Mouse (Mus musculus) heart, embryonic 15.5 days (tissue): ENCODE data around the gene Simc1. TPM values are rescaled to one million over a fixed set of nuclear protein-coding genes. Genes with fewer than 3 reads are reported as not detected.

ENCODE experiments used
- ATAC-seq: fragments of 200-750 bp; cut with Nextera tagmentation; replicated peaks from 2 replicates; pipeline ENCODE4 v1.8.0; 2017; ENCODE audit warnings: low read depth, moderate TSS enrichment; ENCODE audit not compliant: insufficient number of reproducible peaks, insufficient read depth, low FRiP score
- H3K27ac ChIP-seq: fragments of 300-500 bp; sonication (generic); 2 replicates; pipeline ENCODE4 v1.5.1; 2015; ENCODE audit warnings: mild to moderate bottlenecking, inconsistent platforms
- H3K27me3 ChIP-seq: fragments of 300-500 bp; sonication (generic); 2 replicates; pipeline ENCODE4 v1.6.1; 2015; ENCODE audit warnings: inconsistent platforms
- H3K36me3 ChIP-seq: fragments of 300-500 bp; sonication (generic); 2 replicates; pipeline ENCODE4 v1.6.1; 2015; ENCODE audit warnings: mild to moderate bottlenecking, inconsistent platforms
- H3K4me1 ChIP-seq: fragments of 300-500 bp; sonication (generic); replicated peaks from 2 replicates; pipeline ENCODE4 v1.6.1; 2015; ENCODE audit warnings: inconsistent platforms
- H3K4me2 ChIP-seq: fragments of 300-500 bp; sonication (generic); 2 replicates; pipeline ENCODE4 v1.6.1; 2015; ENCODE audit warnings: inconsistent platforms, mild to moderate bottlenecking, moderate library complexity
- H3K4me3 ChIP-seq: fragments of 300-500 bp; sonication (generic); 2 replicates; pipeline ENCODE4 v1.5.1; 2015; ENCODE audit warnings: mild to moderate bottlenecking, inconsistent platforms
- H3K9ac ChIP-seq: fragments of 300-500 bp; sonication (generic); 2 replicates; pipeline ENCODE4 v1.6.1; 2015; ENCODE audit warnings: mild to moderate bottlenecking, inconsistent platforms
- H3K9me3 ChIP-seq: fragments of 300-500 bp; sonication (generic); replicated peaks from 2 replicates; pipeline ENCODE4 v1.6.1; 2016; ENCODE audit warnings: inconsistent platforms
- WGBS: fragments of 180-500 bp; shearing (Covaris S2); methylation state at CpG from one replicate; pipeline ENCODE4 v1.1.7; 2015; ENCODE audit warnings: mixed read lengths; 5-methylcytosine and 5-hydroxymethylcytosine counted together
- polyA plus RNA-seq: library from polyadenylated mRNA; unstranded; fragments of >200 nt; fragmentation: Nextera tagmentation; extraction: Ambion mirVana; gene quantifications from 2 replicates; pipeline ENCODE4 v1.2.1, GENCODE M21; 2015

Simc1 gene
- polyA plus RNA-seq, 1 experiment from 2014 or later, result 3.4 TPM

- ATAC-seq, result no peak
- 90% methylated on average over 9 of the region's 9 CpGs for WGBS
These were observed 52.6 kb downstream of the Simc1 start for GRCm38 (mm10) chr13:54556176-54556575.

GRCm38 (mm10) chr13:54556796-54557195 is 53.2 kb downstream of the Simc1 start:
- H3K27ac ChIP-seq, result no peak overlapping the region
- H3K36me3 ChIP-seq, result peaks cover 88% of the 10 kb centered on the region
- ATAC-seq, result no peak
- H3K9ac ChIP-seq, result no peak overlapping the region
- H3K4me3 ChIP-seq, result no peak overlapping the region
- 78% methylated on average over 3 of the region's 3 CpGs for WGBS
- no peaks in the 10 kb centered on the region for H3K9me3 ChIP-seq
- H3K4me2 ChIP-seq, result no peak overlapping the region
- no peaks in the 10 kb centered on the region for H3K4me1 ChIP-seq
- H3K27me3 ChIP-seq, result no peaks in the 10 kb centered on the region

More at GRCm38 (mm10) chr13:54556176-54556575, 52.6 kb downstream of the Simc1 start:
- H3K27ac ChIP-seq, result no peak overlapping the region
- no peak overlapping the region for H3K4me2 ChIP-seq
- no peaks in the 10 kb centered on the region for H3K27me3 ChIP-seq
- no peak overlapping the region for H3K9ac ChIP-seq
- H3K36me3 ChIP-seq, result peaks cover 89% of the 10 kb centered on the region
- no peaks in the 10 kb centered on the region for H3K4me1 ChIP-seq
- no peaks in the 10 kb centered on the region for H3K9me3 ChIP-seq
- no peak overlapping the region for H3K4me3 ChIP-seq

- Histone ChIP-seq H3K4me3 (no peak overlapping the region), H3K4me2 (no peak overlapping the region), H3K27me3 (no peaks in the 10 kb centered on the region), H3K27ac (no peak overlapping the region), H3K9ac (no peak overlapping the region), H3K36me3 (peaks cover 79% of the 10 kb centered on the region), H3K4me1 (no peaks in the 10 kb centered on the region), H3K9me3 (no peaks in the 10 kb centered on the region)
- ATAC-seq, result no peak
- whole genome bisulfite sequencing, result 93% methylated on average over 1 of the region's 1 CpGs
These were observed 54.1 kb downstream of the Simc1 start for GRCm38 (mm10) chr13:54557652-54558051.

GRCm38 (mm10) chr13:54559656-54560055 is 56.1 kb downstream of the Simc1 start:
- H3K9me3 ChIP-seq, result no peaks in the 10 kb centered on the region
- H3K4me2 ChIP-seq, result no peak overlapping the region
- 91% methylated on average over 2 of the region's 2 CpGs for WGBS
- peaks cover 9% of the 10 kb centered on the region for H3K4me1 ChIP-seq
- H3K27ac ChIP-seq, result no peak overlapping the region
- H3K4me3 ChIP-seq, result no peak overlapping the region
- no peaks in the 10 kb centered on the region for H3K27me3 ChIP-seq
- no peak for ATAC-seq
- peaks cover 62% of the 10 kb centered on the region for H3K36me3 ChIP-seq
- no peak overlapping the region for H3K9ac ChIP-seq

- 93% methylated on average over 7 of the region's 7 CpGs for WGBS
- Histone ChIP-seq H3K27me3 (no peaks in the 10 kb centered on the region), H3K4me3 (no peak overlapping the region), H3K27ac (no peak overlapping the region), H3K36me3 (peaks cover 58% of the 10 kb centered on the region), H3K4me2 (no peak overlapping the region), H3K9me3 (no peaks in the 10 kb centered on the region), H3K4me1 (peaks cover 12% of the 10 kb centered on the region), H3K9ac (no peak overlapping the region)
- no peak for ATAC-seq
These were observed 57.0 kb downstream of the Simc1 start for GRCm38 (mm10) chr13:54560608-54561007.

- Histone ChIP-seq H3K4me1 (peaks cover 14% of the 10 kb centered on the region), H3K36me3 (peaks cover 41% of the 10 kb centered on the region), H3K27me3 (no peaks in the 10 kb centered on the region), H3K9me3 (no peaks in the 10 kb centered on the region), H3K4me2 (no peak overlapping the region), H3K9ac (no peak overlapping the region), H3K27ac (no peak overlapping the region), H3K4me3 (no peak overlapping the region)
- no peak for ATAC-seq
- 70% methylated on average over 7 of the region's 7 CpGs for WGBS
These were observed 59.0 kb downstream of the Simc1 start for GRCm38 (mm10) chr13:54562562-54562961.

- peaks cover 22% of the 10 kb centered on the region for H3K36me3 ChIP-seq
- peaks cover 14% of the 10 kb centered on the region for H3K4me1 ChIP-seq
- H3K9ac ChIP-seq, result peak overlapping the region; percentile 94
- WGBS, result 11% methylated on average over 45 of the region's 45 CpGs
- H3K4me3 ChIP-seq, result peak overlapping the region; percentile 90
- H3K4me2 ChIP-seq, result peak overlapping the region; percentile 73
- peak; percentile 56 for ATAC-seq
- H3K9me3 ChIP-seq, result no peaks in the 10 kb centered on the region
- H3K27ac ChIP-seq, result peak overlapping the region; percentile 61
- no peaks in the 10 kb centered on the region for H3K27me3 ChIP-seq
These were observed 60.9 kb downstream of the Simc1 start for GRCm38 (mm10) chr13:54564232-54565200.

GRCm38 (mm10) chr13:54565201-54565581 is 61.6 kb downstream of the Simc1 start, which contains the start of gene 4833439L19Rik:
Gene 4833439L19Rik (minus strand): TSS chr13:54565435.
- WGBS, result 0% methylated on average over 27 of the region's 27 CpGs
- peaks cover 14% of the 10 kb centered on the region for H3K4me1 ChIP-seq
- peak within 1 kb of the TSS; percentile 90 for H3K4me3 ChIP-seq
- no peaks in the 10 kb centered on the region for H3K9me3 ChIP-seq
- ATAC-seq, result peak; percentile 92
- peaks cover 15% of the 10 kb centered on the region for H3K36me3 ChIP-seq
- no peaks in the 10 kb centered on the region for H3K27me3 ChIP-seq
- peak within 1 kb of the TSS; percentile 61 for H3K27ac ChIP-seq
- peak within 1 kb of the TSS; percentile 94 for H3K9ac ChIP-seq
- peak within 1 kb of the TSS; percentile 73 for H3K4me2 ChIP-seq

- H3K9ac ChIP-seq, result peak overlapping the region; percentile 94
- 48% methylated on average over 8 of the region's 8 CpGs for WGBS
- H3K4me1 ChIP-seq, result peaks cover 14% of the 10 kb centered on the region
- H3K4me2 ChIP-seq, result peak overlapping the region; percentile 73
- no peaks in the 10 kb centered on the region for H3K9me3 ChIP-seq
- peaks cover 9% of the 10 kb centered on the region for H3K36me3 ChIP-seq
- H3K27me3 ChIP-seq, result no peaks in the 10 kb centered on the region
- peak overlapping the region; percentile 90 for H3K4me3 ChIP-seq
- ATAC-seq, result peak; percentile 34; the same call in 1 of the 2 replicates
- H3K27ac ChIP-seq, result peak overlapping the region; percentile 49; the same call in 1 of the 2 replicates
These were observed 62.2 kb downstream of the Simc1 start for GRCm38 (mm10) chr13:54565594-54566345.

- Histone ChIP-seq H3K36me3 (no peaks in the 10 kb centered on the region), H3K9ac (no peak overlapping the region), H3K4me1 (peaks cover 19% of the 10 kb centered on the region), H3K9me3 (no peaks in the 10 kb centered on the region), H3K4me2 (no peak overlapping the region), H3K27ac (no peak overlapping the region), H3K27me3 (no peaks in the 10 kb centered on the region), H3K4me3 (no peak overlapping the region)
- ATAC-seq, result no peak
- 42% methylated on average over 5 of the region's 5 CpGs for WGBS
These were observed 64.8 kb downstream of the Simc1 start for GRCm38 (mm10) chr13:54568380-54568779.

- no peaks in the 10 kb centered on the region for H3K36me3 ChIP-seq
- H3K9ac ChIP-seq, result no peak overlapping the region
- WGBS, result 36% methylated on average over 1 of the region's 1 CpGs
- H3K27ac ChIP-seq, result no peak overlapping the region
- no peaks in the 10 kb centered on the region for H3K27me3 ChIP-seq
- no peak overlapping the region for H3K4me3 ChIP-seq
- peaks cover 14% of the 10 kb centered on the region for H3K4me1 ChIP-seq
- no peaks in the 10 kb centered on the region for H3K9me3 ChIP-seq
- H3K4me2 ChIP-seq, result no peak overlapping the region
- ATAC-seq, result no peak
These were observed 65.7 kb downstream of the Simc1 start for GRCm38 (mm10) chr13:54569282-54569681.
